Mouse (Mus musculus) heart, adult 8-10 months (tissue): Measurements from ENCODE around the gene Cyp2c37. TPM values are rescaled to one million over a fixed set of nuclear protein-coding genes. Genes with fewer than 3 reads are reported as not detected.
"Not testable (repeated sequence)": the region's sequence is repeated elsewhere in the genome, so short reads cannot be mapped to it uniquely, and the experiment has no call there.

Experiments
- DNase-seq: peaks from one replicate; pipeline ENCODE4 v3.0.0; 2022; ENCODE audit warnings: low spot score
- total RNA-seq, 4 experiments: library from RNA; stranded (reverse); gene quantifications; 2 replicates each; pipeline ENCODE4 v1.2.4; 2022

Cyp2c37 gene
- total RNA-seq, result not detected

DNA sequence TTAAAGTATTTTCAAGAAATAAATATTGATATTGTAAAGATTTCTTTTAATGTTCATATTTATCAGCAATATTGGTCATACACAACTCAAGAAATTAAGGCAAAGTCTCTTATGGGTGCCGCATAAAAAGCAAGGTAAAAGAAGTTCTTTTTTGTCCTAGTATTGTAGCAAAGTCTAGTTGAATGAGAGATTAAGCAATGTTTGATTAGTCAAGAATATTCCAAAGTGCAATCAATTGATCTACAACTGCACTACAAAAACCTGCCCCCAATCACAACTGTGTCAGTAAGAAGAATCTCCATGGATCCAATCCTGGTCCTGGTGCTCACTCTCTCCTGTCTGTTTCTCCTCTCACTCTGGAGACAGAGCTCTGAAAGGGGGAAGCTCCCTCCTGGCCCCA is at the start of gene Cyp2c37:
TSS of gene Cyp2c37 (plus strand) at position 285 of the 400 bp plus-strand sequence.
- DNase-seq, result not testable (repeated sequence)

DNA sequence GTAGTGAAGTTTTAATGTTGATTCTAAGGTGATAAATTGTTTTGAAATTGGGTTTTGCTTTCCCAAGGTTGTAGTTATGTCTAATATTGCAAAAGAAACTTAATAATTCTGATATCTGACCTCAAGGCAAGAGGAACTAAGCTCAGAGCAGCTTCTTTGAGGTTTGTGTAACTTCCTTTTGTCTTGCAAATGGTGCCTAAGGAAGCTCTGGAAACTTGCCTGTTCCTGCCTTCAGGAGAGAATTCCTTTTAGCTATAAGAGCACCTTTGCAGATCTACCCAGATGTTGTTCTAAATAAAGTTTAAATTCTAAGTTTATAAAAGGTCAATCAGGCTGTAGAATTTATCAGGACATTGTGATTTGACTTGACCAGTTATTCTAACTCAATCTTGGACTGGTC is 31.4 kb upstream of the Cyp2c37 start:
- DNase-seq, result not testable (repeated sequence)

DNA sequence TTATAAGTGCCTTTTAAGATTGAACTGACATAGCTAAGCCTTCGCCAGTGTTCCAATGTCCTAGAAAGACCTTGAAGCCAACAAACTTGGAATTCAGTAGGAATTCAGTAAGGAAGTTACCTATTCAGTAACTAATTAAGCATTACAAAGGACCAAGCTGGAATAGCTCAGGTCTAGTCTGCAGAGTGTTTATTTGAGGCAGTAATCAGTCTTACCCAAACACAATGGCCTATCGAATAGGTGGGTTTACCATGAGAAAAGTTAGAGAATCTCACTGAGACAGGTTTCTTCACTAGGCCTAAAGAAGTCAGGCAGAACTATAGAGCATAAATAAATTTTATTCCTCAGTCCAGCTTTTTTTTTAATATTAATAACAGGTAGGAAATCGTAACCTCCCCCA is 21.1 kb upstream of the Cyp2c37 start:
- not testable (repeated sequence) for DNase-seq

DNA sequence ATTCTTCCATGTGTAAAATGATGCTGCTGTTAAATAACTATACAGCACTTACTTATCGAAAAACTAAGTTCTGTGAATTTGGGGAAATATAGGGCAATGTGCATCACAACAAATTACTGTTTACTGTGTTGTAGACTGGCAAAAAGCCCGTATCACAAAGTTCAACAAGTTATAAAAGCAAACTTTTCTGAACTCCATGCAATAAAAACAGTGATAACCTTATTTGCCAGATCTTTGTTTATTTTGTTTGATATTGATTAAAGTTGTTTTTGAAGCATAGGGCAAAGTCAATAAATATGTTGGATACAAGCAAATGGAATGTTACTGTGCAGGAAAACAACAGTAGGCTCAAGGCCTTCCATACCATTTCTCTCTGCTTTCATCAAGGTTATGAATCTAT is 2.8 kb upstream of the Cyp2c37 start:
- DNase-seq, result no peak

Other genes starting within 250 kb of the Cyp2c37 start
- gene Cyp2c40, start 179.6 kb upstream of the Cyp2c37 start, total RNA-seq, result not detected
- gene Cyp2c69, start 105.6 kb upstream of the Cyp2c37 start, total RNA-seq, result not detected
- not detected for gene Cyp2c54, start 81.4 kb downstream of the Cyp2c37 start, total RNA-seq
- not detected for gene Cyp2c50, start 97.3 kb downstream of the Cyp2c37 start, total RNA-seq
- under 1 TPM; 0.16 to 0.46 (median 0.31) TPM for gene Cyp2c70, start 194.9 kb downstream of the Cyp2c37 start, total RNA-seq